11 mouse cellular contexts compared by ENCODE assay signal in the genomic region with DNA sequence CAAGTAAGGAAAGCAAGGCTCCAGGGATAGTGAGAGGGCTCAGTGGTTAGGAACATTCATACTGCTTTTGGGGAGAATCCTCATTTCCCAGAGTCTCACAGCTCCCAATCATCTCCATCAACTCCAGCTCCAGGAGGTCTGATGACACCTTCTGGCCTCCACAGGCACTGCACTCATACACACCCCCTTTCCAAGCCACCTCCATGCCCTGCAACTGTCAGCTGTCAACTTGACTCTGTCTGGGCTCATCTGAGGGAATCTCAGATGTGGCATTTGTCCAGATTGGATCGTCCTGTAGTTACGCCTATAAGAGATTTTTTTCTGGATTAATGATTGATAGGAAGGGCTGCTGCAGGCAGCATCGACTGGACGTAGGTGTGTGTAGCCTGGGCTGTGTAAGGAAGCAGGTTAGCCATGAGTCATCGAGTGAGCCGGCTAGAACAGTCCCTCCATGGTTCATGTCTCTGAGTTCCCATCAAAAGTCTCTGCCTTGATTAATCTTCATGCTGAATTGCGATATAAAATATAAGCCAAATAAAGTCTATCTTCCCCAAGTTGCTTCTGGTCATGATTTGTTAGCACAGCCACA. TPM values are rescaled to one million over a fixed set of nuclear protein-coding genes. Genes with fewer than 3 reads are reported as not detected.
DNase-seq lines count a peak whose midpoint lies in the region; ATAC-seq and TF ChIP-seq lines count a peak whose summit lies in the region.
"Had no signal": no experiment of that assay in that cellular context is flagged by ENCODE, and none has a peak within 500 bp of the region (broad histone marks: within the 10 kb centered on the region; RNA-seq: fewer than 3 reads in every experiment).

No protein-coding gene starts in this region.

- TF ChIP-seq CTCF in liver, postnatal 0 days (IDR thresholded peaks at IDR 0.05; ENCODE audit: low read depth), result peak; percentile 54

- H3K9ac ChIP-seq in liver, postnatal 0 days (replicated peaks), result no peak overlapping the region
- H3K9ac ChIP-seq: heart, embryonic 13.5 days; limb, embryonic 13.5 days had no signal

- no peak overlapping the region for H3K4me2 ChIP-seq in liver, postnatal 0 days (ENCODE audit: low read depth, low read length)
- H3K4me2 ChIP-seq: heart, embryonic 13.5 days; limb, embryonic 13.5 days had no signal

- H3K4me3 ChIP-seq in liver, postnatal 0 days (ENCODE audit: low read depth, low read length), result no peak overlapping the region
- no peak overlapping the region for H3K4me3 ChIP-seq in limb, embryonic 10.5 days
- H3K4me3 ChIP-seq: heart, embryonic 13.5 days; limb, embryonic 13.5 days had no signal

- ATAC-seq in liver, postnatal 0 days, result peak; percentile 56; the same call in 1 of the 2 replicates

- peak; percentile 22 to 72 for DNase-seq in adrenal gland, adult (ENCODE audit: inconsistent age in 2 of 2, low spot score in 1 of 2)
- DNase-seq in adrenal gland, adult 8-10 months, result no peak
- peak; percentile 21 for DNase-seq in liver, postnatal 0 days
- DNase-seq in liver (no peak), MN1 (ENCODE audit: low spot score) (no peak)
- peak; percentile 49 for DNase-seq in brain, adult 2 months (ENCODE audit: low read depth, low spot score)
- peak; percentile 35 for DNase-seq in limb, embryonic 10.5 days (ENCODE audit: low spot score)
- DNase-seq in B cell, adult 2 months, result no peak

- H3K36me3 ChIP-seq in liver, postnatal 0 days (replicated peaks; ENCODE audit: insufficient read depth, low read length), result no peaks in the 10 kb centered on the region
- no peaks in the 10 kb centered on the region for H3K36me3 ChIP-seq in limb, embryonic 10.5 days
- H3K36me3 ChIP-seq: heart, embryonic 13.5 days; limb, embryonic 13.5 days had no signal

- TF ChIP-seq EP300 in liver, postnatal 0 days (IDR thresholded peaks at IDR 0.05; ENCODE audit: low read depth), result no peak

- 60% methylated on average over 7 of the region's 7 CpGs for WGBS in liver, postnatal 0 days (ENCODE audit: insufficient replicate concordance)
- 81% methylated on average over 7 of the region's 7 CpGs for WGBS in limb, embryonic 10.5 days

- no peaks in the 10 kb centered on the region for H3K9me3 ChIP-seq in liver, postnatal 0 days (ENCODE audit: low read length)
- no peaks in the 10 kb centered on the region for H3K9me3 ChIP-seq in limb, embryonic 10.5 days (replicated peaks)
- H3K9me3 ChIP-seq: heart, embryonic 13.5 days; limb, embryonic 13.5 days had no signal

- no peaks in the 10 kb centered on the region for H3K4me1 ChIP-seq in liver, postnatal 0 days (ENCODE audit: insufficient read depth)
- peaks cover 20% of the 10 kb centered on the region for H3K4me1 ChIP-seq in limb, embryonic 10.5 days

- no peak overlapping the region for H3K27ac ChIP-seq in liver, postnatal 0 days (ENCODE audit: low read depth)
- no peak overlapping the region for H3K27ac ChIP-seq in limb, embryonic 10.5 days
- H3K27ac ChIP-seq: heart, embryonic 13.5 days; limb, embryonic 13.5 days had no signal

- H3K27me3 ChIP-seq in liver, postnatal 0 days (ENCODE audit: insufficient read depth, low read length), result peaks cover 6% of the 10 kb centered on the region; the same call in 1 of the 2 replicates
- peaks cover 29% of the 10 kb centered on the region for H3K27me3 ChIP-seq in limb, embryonic 10.5 days (ENCODE audit: low read depth, poor library complexity, severe bottlenecking)

RNA-seq across cellular contexts. Expression of a gene that starts 44.1 kb away (rescaled TPM):
- 1 to 10 TPM in 2 of 4 experiments, under 1 TPM in 2; 0.70 to 2.8 (median 1.2) TPM for total RNA-seq in adrenal gland, adult 8-10 months (2022)
- polyA plus RNA-seq in liver, postnatal 0 days (2015; fragmentation: Nextera tagmentation; extraction: Ambion mirVana), result not detected in 2 replicates
- 0.48 and 0.56 TPM in 2 replicates for polyA plus RNA-seq in limb, embryonic 10.5 days (2016; fragmentation: Nextera tagmentation; extraction: Ambion mirVana)
- total RNA-seq: neutrophil, adult 5-6 weeks had no signal
- polyA plus RNA-seq: heart, embryonic 13.5 days had no signal

RNA-seq across cellular contexts. Expression of a gene that starts 44.6 kb away (rescaled TPM):
- total RNA-seq in adrenal gland, adult 8-10 months (2022), result 10 to 100 TPM; 31.5 to 56.0 (median 44.0) TPM
- 1.0 and 1.8 TPM in 2 replicates for polyA plus RNA-seq in liver, postnatal 0 days (2015; fragmentation: Nextera tagmentation; extraction: Ambion mirVana)
- 20.8 and 22.0 TPM in 2 replicates for polyA plus RNA-seq in limb, embryonic 10.5 days (2016; fragmentation: Nextera tagmentation; extraction: Ambion mirVana)

Comparison
In these comparisons a context has a peak if more than half of its experiments do, and no peak if none do; other contexts are left out.
1. DNase-seq: peak in adrenal gland, adult (2 of 2), liver, postnatal 0 days (single experiment), brain, adult 2 months (single experiment) and limb, embryonic 10.5 days (single experiment); none in adrenal gland, adult 8-10 months (single experiment), liver (single experiment), MN1 (single experiment) and B cell, adult 2 months (0 of 2).